Mouse (Mus musculus): ENCODE measurements around the gene Polr2c. TPM values are rescaled to one million over a fixed set of nuclear protein-coding genes. Genes with fewer than 3 reads are reported as not detected.
"Not testable (repeated sequence)": the region's sequence is repeated elsewhere in the genome, so short reads cannot be mapped to it uniquely, and the experiment has no call there.

Gene Polr2c
- polyA plus RNA-seq, 1 experiment = 99.6 TPM

DNA sequence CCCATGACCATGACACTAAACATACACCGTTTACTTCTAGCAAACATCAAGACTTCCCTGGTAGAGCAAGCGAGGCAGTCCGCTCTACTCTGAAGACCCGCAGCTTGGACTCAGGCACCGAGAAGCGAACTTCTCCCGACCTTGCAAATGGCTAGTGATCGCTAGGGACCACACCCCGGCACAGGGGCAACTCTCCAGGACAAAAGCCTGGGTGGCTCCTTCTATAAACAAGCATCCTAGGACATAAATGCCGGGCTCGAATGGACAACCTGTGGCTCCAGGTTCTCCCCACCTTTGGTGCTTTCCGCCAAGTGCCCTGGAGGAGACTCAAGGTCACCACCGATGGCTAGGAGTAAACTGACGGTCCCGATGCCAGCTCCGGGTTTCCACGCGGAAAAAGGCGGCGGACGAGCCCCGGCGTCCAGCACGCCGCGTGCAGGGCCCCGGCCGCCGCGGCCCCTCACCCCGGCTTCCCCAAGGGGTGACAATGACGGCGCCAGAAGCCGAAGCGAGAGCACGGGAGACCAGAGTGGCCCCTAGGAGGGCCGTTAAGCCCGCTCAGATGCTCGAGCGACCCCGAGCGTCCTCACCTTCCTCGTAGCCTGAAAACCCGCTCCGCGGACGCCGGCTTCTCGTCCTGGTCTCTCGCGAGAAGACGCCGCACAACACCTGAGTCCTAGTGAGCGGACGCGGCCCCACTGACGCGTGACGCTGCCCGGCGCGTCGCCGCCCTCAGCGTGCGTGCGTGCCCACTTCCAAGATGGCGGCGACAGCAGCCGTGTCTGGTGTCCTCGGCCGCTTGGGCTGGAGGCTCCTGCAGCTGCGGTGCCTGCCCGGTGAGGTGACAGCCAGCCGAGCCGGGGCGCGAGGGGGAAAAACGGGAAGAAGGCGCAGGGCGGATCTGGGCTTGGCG lies 19.3 kb upstream of the Polr2c start, which contains the start of the genes Coq9 and Ciapin1:
Gene Coq9 (plus strand): TSS at position 660 of the 913 bp plus-strand sequence.
Gene Ciapin1 (minus strand): TSS at position 697 of the 913 bp plus-strand sequence.
- DNase-seq (ENCODE audit: extremely low spot score in 1 of 2, low spot score in 1 of 2) = peak; percentile 90 to 94

- peak; percentile 44 to 78 for DNase-seq (ENCODE audit: extremely low spot score in 1 of 2, low spot score in 1 of 2)
Measured at GRCm38 (mm10) chr8:94838600-94838999, 18.6 kb upstream of the Polr2c start.

GRCm38 (mm10) chr8:94841183-94841582 lies 16.1 kb upstream of the Polr2c start:
- no peak for DNase-seq (ENCODE audit: extremely low spot score in 1 of 2, low spot score in 1 of 2)

GRCm38 (mm10) chr8:94850049-94850448 lies 7.2 kb upstream of the Polr2c start:
- no peak for DNase-seq (ENCODE audit: extremely low spot score in 1 of 2, low spot score in 1 of 2)

- DNase-seq (ENCODE audit: extremely low spot score in 1 of 2, low spot score in 1 of 2) = not testable (repeated sequence)
Measured at GRCm38 (mm10) chr8:94854761-94855160, 2.5 kb upstream of the Polr2c start.

DNA sequence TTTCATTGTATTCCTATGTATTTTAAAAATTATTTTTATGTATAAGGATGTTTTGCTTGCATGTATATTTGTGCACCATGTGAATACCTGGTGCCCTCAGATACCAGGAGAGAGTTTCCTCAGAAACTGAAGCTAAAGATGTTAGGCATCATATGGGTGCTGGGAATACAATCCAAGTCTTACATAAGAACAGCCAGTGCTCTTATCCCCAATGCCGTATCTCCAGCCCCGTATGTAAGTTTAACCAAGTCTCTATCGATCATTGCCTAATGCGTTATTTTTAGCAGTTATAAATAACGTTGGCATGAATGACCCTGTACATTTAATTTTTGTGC lies 272 bp upstream of the Polr2c start:
- DNase-seq (ENCODE audit: extremely low spot score in 1 of 2, low spot score in 1 of 2) = no peak

- DNase-seq (ENCODE audit: extremely low spot score in 1 of 2, low spot score in 1 of 2) = peak in 1 of 2 experiments; percentile 70
Measured at GRCm38 (mm10) chr8:94861352-94861910, 4.2 kb downstream of the Polr2c start.

GRCm38 (mm10) chr8:94862487-94863220 lies 5.4 kb downstream of the Polr2c start:
- DNase-seq (ENCODE audit: extremely low spot score in 1 of 2, low spot score in 1 of 2) = no peak

GRCm38 (mm10) chr8:94863897-94864673 lies 6.8 kb downstream of the Polr2c start:
- no peak for DNase-seq (ENCODE audit: extremely low spot score in 1 of 2, low spot score in 1 of 2)

DNA sequence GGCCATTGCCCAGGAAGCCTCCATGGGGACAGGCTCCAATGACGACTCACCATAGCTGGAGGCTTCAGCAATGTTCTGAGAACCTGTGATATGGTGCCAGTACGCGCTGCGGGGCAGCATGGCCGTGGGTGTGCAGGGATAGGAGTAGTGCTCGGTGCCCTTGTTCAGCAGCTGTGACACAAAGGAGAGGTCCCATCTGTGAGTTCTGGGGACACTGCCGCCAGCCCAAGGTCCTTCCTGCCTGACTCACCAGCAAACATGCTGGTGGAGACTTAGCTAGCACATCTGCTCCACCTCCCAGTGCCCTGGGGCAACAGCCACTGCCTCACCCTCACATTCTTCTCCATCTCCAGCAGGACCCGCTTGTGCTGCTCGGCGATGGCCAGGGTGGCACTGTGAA lies 8.0 kb downstream of the Polr2c start:
- no peak for DNase-seq (ENCODE audit: extremely low spot score in 1 of 2, low spot score in 1 of 2)

DNA sequence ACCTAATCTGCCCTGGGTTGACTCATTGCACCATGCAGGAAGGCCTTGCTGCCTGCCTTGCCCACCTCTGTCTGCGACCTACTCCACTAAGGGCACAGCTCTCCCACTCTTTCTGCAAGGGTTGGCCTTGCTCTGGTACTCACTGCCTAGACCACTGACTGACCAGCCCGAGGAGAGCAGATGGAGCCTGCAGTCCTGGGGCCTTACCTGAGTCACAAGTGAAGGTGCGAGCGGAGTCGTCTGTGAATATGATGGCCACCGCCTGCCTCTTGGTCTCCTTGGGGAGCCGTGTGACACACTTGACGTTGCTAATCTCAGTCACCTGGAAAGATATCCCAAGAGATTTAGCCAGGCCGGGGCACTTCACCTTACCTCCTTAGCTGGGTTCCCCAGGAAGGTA lies 9.7 kb downstream of the Polr2c start:
- DNase-seq (ENCODE audit: extremely low spot score in 1 of 2, low spot score in 1 of 2) = no peak

- DNase-seq (ENCODE audit: extremely low spot score in 1 of 2, low spot score in 1 of 2) = no peak
Measured at GRCm38 (mm10) chr8:94869146-94869545, 11.9 kb downstream of the Polr2c start.

DNA sequence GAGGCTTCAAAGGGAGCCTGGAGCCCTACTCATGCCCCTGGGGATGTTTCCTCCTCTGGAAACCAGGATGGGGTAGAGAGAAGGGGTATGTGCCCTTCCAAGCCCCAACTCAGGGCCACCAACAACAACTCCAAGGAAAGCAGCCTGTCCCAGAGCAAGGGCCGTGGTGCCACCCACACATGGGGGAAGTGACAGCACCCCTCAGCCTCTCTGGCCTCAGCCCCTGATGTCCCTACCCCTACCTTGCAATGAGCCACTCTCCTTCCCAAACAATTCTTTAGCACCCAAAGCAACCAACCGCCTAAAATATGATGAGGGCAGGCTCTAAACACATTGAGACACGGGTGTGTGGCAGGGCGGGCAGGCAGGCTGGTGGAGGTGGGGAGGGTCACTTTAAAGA lies 12.8 kb downstream of the Polr2c start:
- no peak for DNase-seq (ENCODE audit: extremely low spot score in 1 of 2, low spot score in 1 of 2)

DNA sequence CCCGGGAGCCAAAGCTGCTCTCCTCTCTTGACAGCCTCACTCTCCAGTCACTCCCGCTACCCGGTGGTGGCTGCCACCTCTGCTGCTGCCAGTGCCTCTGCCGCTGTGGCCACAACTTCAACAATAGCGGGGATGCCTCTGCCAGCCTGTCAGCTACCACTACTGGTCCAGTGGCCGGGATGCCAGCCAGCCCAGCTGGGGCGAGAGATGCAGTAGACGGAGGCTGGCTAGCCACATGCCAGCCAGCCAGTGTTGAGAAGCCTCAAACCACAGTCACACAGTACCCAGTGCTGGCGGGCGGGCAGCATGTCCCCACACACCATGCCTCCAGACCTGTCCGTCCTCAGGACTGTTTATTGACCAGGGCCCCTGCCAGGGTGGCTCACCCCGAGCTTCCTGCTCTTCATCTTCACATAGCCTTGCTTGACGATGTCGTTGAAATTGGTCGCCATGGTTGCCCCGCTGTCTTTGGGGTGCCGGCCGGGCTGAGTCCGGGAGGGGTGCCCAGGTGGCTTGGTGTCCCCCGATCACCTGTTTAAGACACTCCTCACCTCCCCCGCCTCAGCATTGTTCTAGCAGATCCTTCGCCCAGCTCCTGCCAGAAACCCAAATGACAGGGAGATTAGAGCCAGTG lies 13.3 kb downstream of the Polr2c start:
- peak in 1 of 2 experiments; percentile 62 for DNase-seq (ENCODE audit: extremely low spot score in 1 of 2, low spot score in 1 of 2)

DNA sequence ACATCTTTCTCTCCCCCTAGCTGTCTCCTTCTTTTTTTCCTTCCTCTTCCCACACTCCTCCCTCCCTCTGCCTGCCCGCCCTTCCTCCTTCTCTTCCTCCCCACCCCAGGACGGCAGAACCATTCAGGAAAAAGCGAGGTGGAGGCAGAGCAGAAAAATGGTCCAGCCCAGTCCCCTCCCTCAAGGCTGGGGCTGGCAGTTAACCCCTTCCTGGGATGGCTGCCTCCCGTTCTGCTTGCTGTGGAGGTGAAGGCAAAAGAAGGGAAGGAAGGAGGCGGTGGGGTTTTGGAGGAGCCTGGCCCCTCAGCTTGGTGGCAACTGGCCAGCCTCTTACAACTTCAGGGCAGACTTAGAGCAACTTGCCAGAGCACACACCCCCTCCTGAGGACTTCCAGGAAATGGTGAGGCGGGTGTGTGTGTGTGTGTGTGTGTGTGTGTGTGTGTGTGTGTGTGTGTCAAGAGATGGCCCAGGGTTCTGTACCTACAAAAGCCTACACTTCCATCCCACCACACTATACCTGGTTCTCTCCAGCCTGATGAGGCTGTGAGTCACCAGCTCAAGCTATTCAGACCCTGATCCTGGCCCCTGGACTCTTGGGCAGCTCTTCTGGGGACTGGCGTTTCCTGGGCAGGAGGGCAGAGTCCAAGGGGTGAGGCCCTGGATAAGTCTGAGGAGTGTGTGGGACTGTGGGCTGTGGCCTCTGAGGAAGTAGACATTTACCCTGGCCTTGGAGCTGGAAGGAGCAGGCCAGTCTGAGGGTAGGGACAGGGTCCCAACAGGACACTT lies 14.1 kb downstream of the Polr2c start:
- DNase-seq (ENCODE audit: extremely low spot score in 1 of 2, low spot score in 1 of 2) = peak in 1 of 2 experiments; percentile 82

DNA sequence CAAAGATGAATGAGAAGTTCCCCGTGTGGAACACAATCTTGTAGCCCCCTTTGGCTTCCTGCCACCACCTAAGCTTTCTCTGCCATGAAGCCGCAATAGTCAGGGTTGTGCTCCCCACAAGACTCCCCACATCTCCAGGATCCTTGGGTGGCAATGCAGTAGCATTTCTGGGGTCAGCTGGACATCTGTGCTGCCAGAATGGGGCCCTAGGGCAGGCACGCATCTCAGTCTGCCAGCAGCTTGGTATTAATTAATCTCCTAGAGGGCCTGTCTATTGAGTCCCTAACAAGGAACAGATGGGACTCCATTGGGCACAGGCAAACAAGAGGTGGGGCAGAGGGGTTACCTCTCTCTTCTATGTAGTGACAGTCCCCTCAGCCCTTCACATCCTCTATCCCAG lies 14.9 kb downstream of the Polr2c start:
- no peak for DNase-seq (ENCODE audit: extremely low spot score in 1 of 2, low spot score in 1 of 2)

DNA sequence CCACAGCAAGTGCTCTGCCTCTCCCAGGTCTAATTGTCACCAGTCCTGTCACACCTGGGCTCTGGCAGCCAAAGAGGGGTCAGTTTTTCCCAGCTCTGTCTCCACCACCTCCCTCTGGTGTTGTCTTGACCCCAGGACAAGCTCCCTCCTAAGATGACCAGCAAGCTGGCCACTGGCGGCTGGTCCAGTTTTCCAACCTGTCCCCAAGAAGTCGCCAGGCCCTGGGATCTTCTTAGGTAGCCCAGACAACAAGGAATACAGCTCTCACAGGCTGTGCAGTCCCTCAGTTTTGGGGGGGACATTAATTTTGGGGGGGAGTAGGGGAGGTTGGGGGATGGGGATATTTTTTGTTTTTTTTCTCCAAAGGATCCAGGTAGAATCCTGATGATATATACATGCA lies 15.3 kb downstream of the Polr2c start:
- no peak for DNase-seq (ENCODE audit: extremely low spot score in 1 of 2, low spot score in 1 of 2)

- DNase-seq (ENCODE audit: extremely low spot score in 1 of 2, low spot score in 1 of 2) = peak in 1 of 2 experiments; percentile 81
Measured at GRCm38 (mm10) chr8:94874358-94874757, 17.1 kb downstream of the Polr2c start.
